Mouse (Mus musculus) liver, embryonic 14.5 days (tissue): ENCODE results near the gene Bcdin3d. TPM values are rescaled to one million over a fixed set of nuclear protein-coding genes. Genes with fewer than 3 reads are reported as not detected.

Source experiments
- ATAC-seq: fragments of 200-750 bp; cut with Nextera tagmentation; 2 replicates; pipeline ENCODE4 v1.8.0; 2017; ENCODE audit warnings: moderate number of reproducible peaks, mild to moderate bottlenecking, moderate library complexity; ENCODE audit not compliant: insufficient read depth
- DNase-seq, 3 experiments: peaks; one replicate each; pipeline ENCODE4 v3.0.0-alpha.2; 2012 to 2013; ENCODE audit warnings: low read depth in 3 of 3, low spot score in 3 of 3
- H3K27ac ChIP-seq: fragments of 300-500 bp; sonication (generic); 2 replicates; pipeline ENCODE4 v1.5.1; 2014; ENCODE audit warnings: moderate library complexity, mild to moderate bottlenecking, control low read depth, inconsistent platforms
- H3K27me3 ChIP-seq: fragments of 300-500 bp; sonication (generic); 2 replicates; pipeline ENCODE4 v1.6.1; 2014; ENCODE audit warnings: mild to moderate bottlenecking, low read length, moderate library complexity; ENCODE audit not compliant: control insufficient read depth, insufficient read depth
- H3K36me3 ChIP-seq: fragments of 300-500 bp; sonication (generic); replicated peaks from 2 replicates; pipeline ENCODE4 v1.6.1; 2014; ENCODE audit warnings: low read depth; ENCODE audit not compliant: control insufficient read depth, insufficient read depth
- H3K4me1 ChIP-seq, 2 experiments: fragments of 200-500 bp in 1 of 2; fragments of 300-500 bp in 1 of 2; sonication (generic) in 1 of 2; replicated peaks; 2 replicates each; pipeline ENCODE4 v1.6.1; 2012 to 2014; ENCODE audit warnings: antibody characterized with exemption in 1 of 2, inconsistent platforms in 1 of 2, low read length in 1 of 2; ENCODE audit not compliant: control insufficient read depth in 2 of 2, insufficient read depth in 2 of 2
- H3K4me2 ChIP-seq: fragments of 300-500 bp; sonication (generic); 2 replicates; pipeline ENCODE4 v1.6.1; 2014; ENCODE audit warnings: low read depth, mild to moderate bottlenecking, control low read depth, moderate library complexity
- H3K4me3 ChIP-seq, 2 experiments: fragments of 200-500 bp in 1 of 2; fragments of 300-500 bp in 1 of 2; sonication (generic) in 1 of 2; 2 replicates each; pipeline ENCODE4 v1.5.1; 2012 to 2014; ENCODE audit warnings: low read depth in 2 of 2, low read length in 2 of 2, mild to moderate bottlenecking in 2 of 2, control low read depth in 1 of 2, inconsistent platforms in 1 of 2, moderate library complexity in 1 of 2; ENCODE audit not compliant: insufficient read depth in 1 of 2
- H3K9ac ChIP-seq: fragments of 300-500 bp; sonication (generic); replicated peaks from 2 replicates; pipeline ENCODE4 v1.6.1; 2014; ENCODE audit warnings: mild to moderate bottlenecking, control low read depth, moderate library complexity
- H3K9me3 ChIP-seq: fragments of 300-500 bp; sonication (generic); 2 replicates; pipeline ENCODE4 v1.6.1; 2016; ENCODE audit warnings: low read length, mixed read lengths; ENCODE audit not compliant: control insufficient read depth
- CTCF ChIP-seq: IDR thresholded peaks from 2 replicates; pipeline ENCODE4 v1.5.1; 2016; ENCODE audit warnings: antibody characterized with exemption, low read depth, control low read depth
- EP300 ChIP-seq: IDR thresholded peaks from 2 replicates; pipeline ENCODE4 v1.6.1; 2016; ENCODE audit warnings: antibody characterized with exemption, low read depth
- WGBS: fragments of 180-500 bp; shearing (Covaris S2); extraction: QIAGEN DNeasy Blood & Tissue Kit; methylation state at CpG from one replicate; pipeline ENCODE4 v1.1.7; 2014; ENCODE audit not compliant: insufficient replicate concordance; 5-methylcytosine and 5-hydroxymethylcytosine counted together
- polyA plus RNA-seq, 2 experiments: library from polyadenylated mRNA; depleted of rRNA in 1 of 2; stranded (reverse) in 1 of 2; unstranded in 1 of 2; fragments of >200 nt; fragmentation: Nextera tagmentation in 1 of 2; extraction: Ambion mirVana in 1 of 2; gene quantifications; 2 replicates each; pipeline versions ENCODE4 v1.2.1 to v1.2.3; 2012 to 2014

Bcdin3d gene
- polyA plus RNA-seq, 2 experiments = 3.3 to 5.0 TPM

DNA sequence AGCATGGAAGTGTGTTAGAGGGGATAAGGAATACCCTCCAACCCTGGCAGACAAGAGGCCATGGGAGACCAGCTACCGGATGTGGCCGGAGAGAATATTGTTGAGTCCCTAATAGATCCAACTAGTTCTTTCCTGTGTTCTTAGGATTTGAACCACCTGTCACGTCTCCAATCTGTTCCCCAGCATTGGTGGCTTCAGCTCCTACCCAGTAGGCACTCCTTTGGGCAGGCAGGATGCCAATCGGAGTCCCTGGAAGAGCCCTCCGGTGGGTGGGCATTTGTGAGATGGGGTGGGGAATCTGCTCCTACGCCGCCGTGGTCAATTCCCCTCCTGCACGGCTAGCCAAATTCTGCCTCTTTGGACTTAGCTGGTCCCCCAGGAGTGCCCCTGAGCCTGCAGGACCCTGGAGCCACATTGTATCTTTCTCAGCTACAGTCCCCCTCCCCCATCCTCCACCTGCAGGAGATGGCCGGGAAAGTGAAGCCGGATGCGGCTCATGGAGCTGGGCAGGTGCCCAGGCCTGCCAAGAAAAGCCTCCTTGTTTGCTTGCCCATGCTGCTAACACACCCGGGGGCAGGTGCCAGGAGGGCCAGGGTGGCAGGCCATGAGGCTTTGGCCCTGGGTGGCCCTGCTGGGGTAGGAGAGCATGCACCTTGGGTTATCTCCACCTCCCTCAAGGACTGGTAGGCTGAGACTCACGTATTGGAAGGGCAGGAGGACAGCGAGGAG is 37.4 kb upstream of the Bcdin3d start:
- 72% methylated on average over 15 of the region's 15 CpGs for WGBS

GRCm38 (mm10) chr15:99510621-99511020 is 36.1 kb upstream of the Bcdin3d start:
- ATAC-seq = no peak
- no peak overlapping the region for H3K27ac ChIP-seq
- WGBS = 48% methylated on average over 3 of the region's 3 CpGs
- no peak overlapping the region for H3K9ac ChIP-seq
- no peaks in the 10 kb centered on the region for H3K27me3 ChIP-seq
- TF ChIP-seq EP300 (no peak), CTCF (no peak)
- H3K4me1 ChIP-seq = no peaks in the 10 kb centered on the region; a peak in 1 of 4 replicates
- H3K9me3 ChIP-seq = no peaks in the 10 kb centered on the region
- no peak overlapping the region for H3K4me3 ChIP-seq
- no peaks in the 10 kb centered on the region for H3K36me3 ChIP-seq
- no peak for DNase-seq
- H3K4me2 ChIP-seq = no peak overlapping the region

More for the DNA sequence above, 37.4 kb upstream of the Bcdin3d start:
- Histone ChIP-seq H3K27ac (no peak overlapping the region), H3K4me1 (no peaks in the 10 kb centered on the region; a peak in 1 of 4 replicates), H3K36me3 (no peaks in the 10 kb centered on the region), H3K27me3 (no peaks in the 10 kb centered on the region), H3K9me3 (no peaks in the 10 kb centered on the region), H3K4me3 (no peak overlapping the region), H3K4me2 (no peak overlapping the region), H3K9ac (no peak overlapping the region)
- DNase-seq (no peak), ATAC-seq (no peak)
- no peak for TF ChIP-seq CTCF
- no peak for TF ChIP-seq EP300

DNA sequence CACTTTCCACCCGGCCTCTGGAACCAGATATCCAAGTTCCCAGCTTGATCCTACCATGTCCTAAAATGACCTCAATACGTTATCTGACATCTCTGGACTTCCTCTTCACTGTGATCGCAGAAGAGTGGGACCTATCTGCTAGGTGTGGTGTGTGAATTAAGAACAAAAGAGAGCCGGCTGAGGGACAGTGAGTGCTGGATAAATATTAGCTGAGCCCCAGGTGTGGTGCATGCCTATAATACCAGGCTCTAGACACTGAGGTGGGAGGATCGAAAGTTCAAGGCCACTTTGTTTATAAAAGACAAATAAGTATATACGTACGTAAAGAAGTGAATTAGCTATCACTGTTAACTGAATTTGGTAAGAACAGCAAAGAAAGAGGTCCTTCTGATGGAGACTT is 35.3 kb upstream of the Bcdin3d start:
- DNase-seq (no peak), ATAC-seq (no peak)
- H3K36me3 ChIP-seq = no peaks in the 10 kb centered on the region
- TF ChIP-seq CTCF = no peak
- no peak for TF ChIP-seq EP300
- no peak overlapping the region for H3K4me2 ChIP-seq
- H3K9me3 ChIP-seq = no peaks in the 10 kb centered on the region
- H3K27me3 ChIP-seq = no peaks in the 10 kb centered on the region
- WGBS = 39% methylated on average over 7 of the region's 7 CpGs
- H3K4me3 ChIP-seq = no peak overlapping the region
- no peak overlapping the region for H3K27ac ChIP-seq
- 0 out of 4 replicates have a peak, but pooled peaks cover 0 to 2% of the 10 kb centered on the region in 2 experiments for H3K4me1 ChIP-seq
- H3K9ac ChIP-seq = no peak overlapping the region

- WGBS = 61% methylated on average over 15 of the region's 15 CpGs
- DNase-seq = no peak
These were observed 31.0 kb upstream of the Bcdin3d start for GRCm38 (mm10) chr15:99505324-99506095.

GRCm38 (mm10) chr15:99503256-99503655 is 28.7 kb upstream of the Bcdin3d start:
- Histone ChIP-seq H3K27ac (no peak overlapping the region), H3K4me2 (no peak overlapping the region), H3K4me3 (no peak overlapping the region), H3K4me1 (0 out of 4 replicates have a peak, but pooled peaks cover 0 to 7% of the 10 kb centered on the region in 2 experiments), H3K36me3 (no peaks in the 10 kb centered on the region), H3K9ac (no peak overlapping the region), H3K9me3 (no peaks in the 10 kb centered on the region), H3K27me3 (no peaks in the 10 kb centered on the region)
- no peak for DNase-seq
- 60% methylated on average over 5 of the region's 5 CpGs for WGBS
- ATAC-seq = no peak
- TF ChIP-seq EP300 (no peak), CTCF (no peak)

More at GRCm38 (mm10) chr15:99505324-99506095, 31.0 kb upstream of the Bcdin3d start:
- Histone ChIP-seq H3K27me3 (no peaks in the 10 kb centered on the region), H3K9ac (no peak overlapping the region), H3K4me3 (no peak overlapping the region), H3K4me2 (no peak overlapping the region), H3K27ac (no peak overlapping the region), H3K4me1 (0 out of 4 replicates have a peak, but pooled peaks cover 0 to 2% of the 10 kb centered on the region in 2 experiments), H3K36me3 (no peaks in the 10 kb centered on the region), H3K9me3 (no peaks in the 10 kb centered on the region)
- no peak for ATAC-seq
- TF ChIP-seq CTCF (no peak), EP300 (no peak)
